Mouse (Mus musculus) myocyte (in vitro differentiated cells): ENCODE measurements at regions not wholly inside any gene's neighbourhood (a gene's known extent, or its start where the extent isn't known, plus 50 kb on each side); places are given as distances from the start of the nearest gene placed in this dataset.

Experiments used
- H3K27me3 ChIP-seq: one replicate; pipeline ENCODE4 v1.6.1; 2011; ENCODE audit not compliant: control insufficient read depth, insufficient read depth, insufficient read length
- H3K36me3 ChIP-seq: one replicate; pipeline ENCODE4 v1.6.1; 2011; ENCODE audit not compliant: control insufficient read depth, insufficient read depth
- H3K4me2 ChIP-seq: one replicate; pipeline ENCODE4 v1.6.1; 2011; ENCODE audit warnings: low read depth, control low read depth
- H3K4me3 ChIP-seq: one replicate; pipeline ENCODE4 v1.5.1; 2011; ENCODE audit warnings: mild to moderate bottlenecking, control low read depth, moderate library complexity
- H3K79me2 ChIP-seq: one replicate; pipeline ENCODE4 v1.6.1; 2011; ENCODE audit not compliant: control insufficient read depth, insufficient read depth
- H3ac ChIP-seq: one replicate; pipeline ENCODE4 v1.6.1; 2011; ENCODE audit not compliant: control insufficient read depth, insufficient read length
- CEBPB ChIP-seq: IDR thresholded peaks from 2 replicates; pipeline ENCODE4 v1.6.1; 2011; ENCODE audit warnings: mild to moderate bottlenecking, moderate library complexity; ENCODE audit not compliant: poor library complexity, insufficient read depth, severe bottlenecking
- E2F4 ChIP-seq: IDR thresholded peaks from one replicate; pipeline ENCODE4 v1.6.1; 2011; ENCODE audit warnings: mild to moderate bottlenecking, control low read depth, moderate library complexity; ENCODE audit not compliant: insufficient read depth
- MAX ChIP-seq: IDR thresholded peaks from one replicate; pipeline ENCODE4 v1.6.1; 2011; ENCODE audit warnings: low read depth, mild to moderate bottlenecking, control low read depth
- MYOD1 ChIP-seq, 3 experiments: IDR thresholded peaks; one replicate each; pipeline ENCODE4 v1.6.1; 2011; ENCODE audit warnings: control low read depth in 2 of 3, low read depth in 2 of 3, mild to moderate bottlenecking in 2 of 3, moderate library complexity in 1 of 3; ENCODE audit not compliant: insufficient read length in 2 of 3, control insufficient read depth in 1 of 3
- MYOG ChIP-seq, 3 experiments: IDR thresholded peaks; one replicate each; pipeline ENCODE4 v1.6.1; 2011; ENCODE audit warnings: control low read depth in 2 of 3, low read depth in 2 of 3, mild to moderate bottlenecking in 2 of 3; ENCODE audit not compliant: insufficient read length in 2 of 3, control insufficient read depth in 1 of 3, insufficient read depth in 1 of 3
- POLR2A ChIP-seq: IDR thresholded peaks from one replicate; pipeline ENCODE4 v1.6.1; 2011; ENCODE audit warnings: low read depth, mild to moderate bottlenecking, control low read depth, moderate library complexity; ENCODE audit not compliant: insufficient read length
- POLR2AphosphoS2 ChIP-seq: IDR thresholded peaks from one replicate; pipeline ENCODE4 v1.6.1; 2011; ENCODE audit warnings: low read depth, control low read depth; ENCODE audit not compliant: insufficient read length
- REST ChIP-seq: IDR thresholded peaks from one replicate; pipeline ENCODE4 v1.6.1; 2011; ENCODE audit warnings: mild to moderate bottlenecking, control low read depth, moderate library complexity; ENCODE audit not compliant: insufficient read depth, insufficient read length
- SRF ChIP-seq: IDR thresholded peaks from one replicate; pipeline ENCODE4 v1.6.1; 2011; ENCODE audit warnings: low read depth; ENCODE audit not compliant: control insufficient read depth, insufficient read length
- TCF12 ChIP-seq: IDR thresholded peaks from one replicate; pipeline ENCODE4 v1.6.1; 2011; ENCODE audit warnings: mild to moderate bottlenecking, control low read depth; ENCODE audit not compliant: poor library complexity, insufficient read depth, severe bottlenecking
- TCF3 ChIP-seq: IDR thresholded peaks from one replicate; pipeline ENCODE4 v1.6.1; 2011; ENCODE audit warnings: low read depth, control low read depth; ENCODE audit not compliant: insufficient read length
- USF1 ChIP-seq: IDR thresholded peaks from one replicate; pipeline ENCODE4 v1.6.1; 2011; ENCODE audit warnings: low read depth, mild to moderate bottlenecking, control low read depth, moderate library complexity

DNA sequence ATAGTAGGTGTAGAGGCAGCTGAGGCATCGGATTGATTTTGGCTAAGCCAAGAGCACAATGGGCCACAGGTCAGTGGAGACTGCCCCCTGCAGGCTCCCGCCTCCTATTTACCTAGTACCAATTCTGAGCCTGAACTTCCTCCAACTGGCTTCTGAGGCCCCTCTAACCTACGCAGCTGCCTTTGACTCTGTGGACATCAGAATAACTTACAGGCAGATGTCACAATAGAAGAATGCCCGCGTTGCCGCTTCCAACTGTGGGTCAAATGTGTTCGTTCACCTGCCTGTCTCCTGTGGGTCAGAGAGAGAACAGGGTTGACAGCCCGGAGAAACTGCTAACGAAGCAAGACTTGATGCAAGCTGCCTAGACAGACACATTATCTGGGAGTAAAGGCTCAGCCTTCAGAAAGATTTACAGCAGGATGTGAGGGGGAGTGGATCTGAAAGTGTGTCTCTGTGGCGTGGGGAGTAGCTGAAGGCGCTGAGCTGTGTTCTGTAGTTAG, 153.2 kb downstream of the Gm10260 start:
- H3K4me3 ChIP-seq = no peak overlapping the region
- H3K79me2 ChIP-seq = no peaks in the 10 kb centered on the region
- TF ChIP-seq MAX (no peak), POLR2AphosphoS2 (no peak), TCF12 (no peak), E2F4 (no peak), MYOG (IDR thresholded peaks at IDR 0.05; ENCODE audit: control insufficient read depth in 1 of 3, insufficient read depth in 1 of 3, insufficient read length in 2 of 3, low read depth in 2 of 3) (no peak), REST (no peak), MYOD1 (IDR thresholded peaks at IDR 0.05; ENCODE audit: control insufficient read depth in 1 of 3, insufficient read length in 2 of 3, low read depth in 2 of 3) (no peak), CEBPB (no peak), USF1 (no peak), SRF (no peak), TCF3 (no peak), POLR2A (no peak)
- no peaks in the 10 kb centered on the region for H3K27me3 ChIP-seq
- no peaks in the 10 kb centered on the region for H3K36me3 ChIP-seq
- no peak overlapping the region for H3K4me2 ChIP-seq
- no peak overlapping the region for H3ac ChIP-seq

DNA sequence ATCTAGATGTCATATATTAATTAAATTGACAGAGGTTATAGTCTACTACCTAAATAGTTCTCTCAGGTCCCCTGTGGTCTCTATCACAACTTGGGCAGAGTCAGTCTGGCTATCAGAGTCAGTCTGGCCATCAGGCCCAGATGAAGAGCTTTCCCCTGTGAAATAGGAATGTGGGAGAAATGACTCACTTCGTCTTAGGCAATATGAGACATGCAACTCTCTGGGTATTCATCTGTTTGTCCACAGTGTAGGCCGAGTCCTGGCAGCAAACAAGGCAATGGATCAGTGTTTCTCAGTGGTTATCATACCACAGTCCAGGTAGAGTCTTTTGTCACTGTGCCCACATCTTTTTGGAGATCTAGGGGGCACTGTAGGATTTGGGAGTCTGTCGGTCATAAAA, 156.0 kb downstream of the Gm10260 start:
- H3K4me2 ChIP-seq = peak overlapping the region; percentile 1
- no peak overlapping the region for H3K4me3 ChIP-seq
- H3ac ChIP-seq = no peak overlapping the region
- H3K27me3 ChIP-seq = no peaks in the 10 kb centered on the region
- no peaks in the 10 kb centered on the region for H3K36me3 ChIP-seq
- no peaks in the 10 kb centered on the region for H3K79me2 ChIP-seq
- TF ChIP-seq CEBPB = peak; percentile 92
- TF ChIP-seq MAX = no peak
- TF ChIP-seq MYOD1 (IDR thresholded peaks at IDR 0.05; ENCODE audit: control insufficient read depth in 1 of 3, insufficient read length in 2 of 3, low read depth in 2 of 3) = peak in 1 of 3 experiments; percentile 4

DNA sequence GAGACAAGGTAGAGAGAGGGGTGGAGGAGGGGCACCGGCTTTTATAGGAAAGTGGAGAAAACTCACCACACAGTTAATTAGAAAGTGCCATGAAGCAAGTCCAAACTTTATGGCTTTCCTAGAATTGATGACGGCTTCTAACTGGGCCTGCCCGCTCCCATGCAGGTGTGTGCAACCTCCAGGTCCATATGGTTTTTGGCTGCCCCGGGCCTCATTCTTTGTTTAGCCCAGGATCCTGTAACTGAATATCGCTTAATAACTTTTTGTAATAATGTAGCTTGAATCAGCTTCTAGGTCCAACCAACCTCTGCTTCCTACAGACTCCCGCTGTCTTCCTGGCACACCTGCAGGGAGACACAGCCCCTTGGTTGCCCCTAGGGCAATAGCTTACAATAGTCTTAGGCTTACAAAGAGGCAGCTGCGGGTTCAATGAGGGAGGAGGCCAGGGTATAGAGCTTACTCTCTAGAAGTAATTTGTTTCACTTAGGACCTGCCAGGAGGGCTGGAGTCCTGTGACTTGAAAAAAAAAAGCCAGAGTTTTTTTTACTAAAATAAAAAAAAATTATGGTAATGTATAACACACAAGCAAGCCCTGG, 159.2 kb downstream of the Gm10260 start:
- H3K4me2 ChIP-seq = no peak overlapping the region
- H3ac ChIP-seq = no peak overlapping the region
- TF ChIP-seq REST = no peak
- TF ChIP-seq POLR2A = no peak
- TF ChIP-seq POLR2AphosphoS2 = no peak
- TF ChIP-seq MYOD1 (IDR thresholded peaks at IDR 0.05; ENCODE audit: control insufficient read depth in 1 of 3, insufficient read length in 2 of 3, low read depth in 2 of 3) = no peak
- TF ChIP-seq USF1 = no peak
- no peak for TF ChIP-seq SRF
- no peak overlapping the region for H3K4me3 ChIP-seq
- H3K79me2 ChIP-seq = no peaks in the 10 kb centered on the region
- H3K36me3 ChIP-seq = no peaks in the 10 kb centered on the region
- no peaks in the 10 kb centered on the region for H3K27me3 ChIP-seq

DNA sequence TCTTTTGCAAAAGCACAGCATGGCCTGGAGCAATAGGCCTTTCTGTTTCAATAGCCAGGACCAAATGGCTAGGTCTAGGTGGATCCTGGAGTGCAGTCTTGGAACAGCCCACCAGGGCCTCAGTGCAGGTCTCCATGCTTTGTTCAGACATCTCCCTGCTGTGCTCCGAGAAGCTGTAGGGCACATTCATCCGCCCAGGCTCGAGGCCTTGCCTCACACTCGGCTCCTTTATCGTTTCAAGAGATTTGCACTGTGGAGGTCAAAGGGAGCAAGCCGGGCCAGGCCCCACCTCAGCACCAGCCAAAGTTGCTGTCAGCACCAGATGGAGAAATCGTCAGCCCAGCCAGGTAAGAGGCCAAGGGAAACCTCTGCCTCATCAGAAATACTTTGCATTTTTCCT, 160.3 kb downstream of the Gm10260 start:
- Histone ChIP-seq H3K79me2 (no peaks in the 10 kb centered on the region), H3ac (no peak overlapping the region), H3K27me3 (no peaks in the 10 kb centered on the region), H3K36me3 (no peaks in the 10 kb centered on the region), H3K4me3 (no peak overlapping the region), H3K4me2 (no peak overlapping the region)
- no peak for TF ChIP-seq USF1
- TF ChIP-seq POLR2AphosphoS2 = no peak
- no peak for TF ChIP-seq MYOG (IDR thresholded peaks at IDR 0.05; ENCODE audit: control insufficient read depth in 1 of 3, insufficient read depth in 1 of 3, insufficient read length in 2 of 3, low read depth in 2 of 3)
- no peak for TF ChIP-seq MAX
- no peak for TF ChIP-seq MYOD1 (IDR thresholded peaks at IDR 0.05; ENCODE audit: control insufficient read depth in 1 of 3, insufficient read length in 2 of 3, low read depth in 2 of 3)
- TF ChIP-seq E2F4 = no peak
- no peak for TF ChIP-seq CEBPB
- no peak for TF ChIP-seq SRF
- no peak for TF ChIP-seq POLR2A
- TF ChIP-seq REST = no peak
- no peak for TF ChIP-seq TCF3
- TF ChIP-seq TCF12 = no peak

DNA sequence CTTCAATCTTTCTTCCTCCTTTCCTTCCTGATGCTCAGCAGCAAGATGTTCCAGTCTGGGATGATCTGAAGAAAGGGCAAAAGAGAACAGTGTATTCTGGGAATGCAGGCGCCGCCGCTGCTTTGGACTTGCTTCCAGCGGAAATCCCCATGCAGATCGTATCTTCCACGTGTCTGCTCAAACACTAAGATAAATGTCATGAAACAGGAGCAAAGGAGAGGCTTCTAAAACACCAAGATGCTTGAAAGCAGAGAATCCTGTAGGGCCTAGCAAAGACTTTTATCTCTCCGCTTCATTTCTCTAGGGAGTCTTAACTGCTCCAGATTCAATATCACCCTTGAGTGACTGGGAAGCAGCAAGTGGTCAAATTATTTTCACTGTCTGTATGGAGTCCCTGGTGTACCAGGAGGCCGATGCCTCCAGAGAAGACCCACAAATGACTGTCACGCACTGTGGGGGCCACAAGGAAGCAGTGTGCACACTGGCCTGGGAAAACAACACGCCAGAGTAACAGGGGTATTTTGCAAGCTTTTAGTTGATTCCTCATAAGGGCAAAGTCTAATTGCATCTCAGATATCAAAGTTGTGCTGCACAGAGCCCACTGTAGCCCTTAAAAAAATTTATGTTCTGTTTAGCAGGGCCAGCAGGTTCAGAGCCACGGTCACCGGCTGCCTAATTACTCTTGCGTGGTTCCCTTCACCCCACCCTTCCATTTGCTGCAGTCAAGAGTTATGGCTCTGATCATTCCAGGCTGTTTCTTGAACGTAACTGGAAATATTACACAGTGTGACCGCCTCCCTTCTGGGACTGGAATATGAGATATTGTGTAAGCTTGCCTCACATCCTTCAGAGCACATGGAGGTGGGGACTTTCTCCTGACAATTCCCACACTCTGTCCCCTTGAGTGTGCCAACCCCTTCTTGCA, 161.7 kb downstream of the Gm10260 start:
- H3K4me3 ChIP-seq = no peak overlapping the region
- no peaks in the 10 kb centered on the region for H3K36me3 ChIP-seq
- H3K79me2 ChIP-seq = no peaks in the 10 kb centered on the region
- H3K4me2 ChIP-seq = peak overlapping the region; percentile 25
- TF ChIP-seq SRF = no peak
- no peak for TF ChIP-seq USF1
- TF ChIP-seq REST = no peak
- TF ChIP-seq E2F4 = no peak
- TF ChIP-seq CEBPB = no peak
- no peak for TF ChIP-seq MAX
- no peak for TF ChIP-seq MYOG (IDR thresholded peaks at IDR 0.05; ENCODE audit: control insufficient read depth in 1 of 3, insufficient read depth in 1 of 3, insufficient read length in 2 of 3, low read depth in 2 of 3)
- TF ChIP-seq TCF3 = no peak
- no peak for TF ChIP-seq POLR2AphosphoS2
- H3K27me3 ChIP-seq = no peaks in the 10 kb centered on the region
- no peak overlapping the region for H3ac ChIP-seq
